Mouse (Mus musculus): ENCODE results near the gene Arpc3. TPM values are rescaled to one million over a fixed set of nuclear protein-coding genes. Genes with fewer than 3 reads are reported as not detected.

The Arpc3 gene
- polyA plus RNA-seq, 1 experiment from 2014 or later = 103 TPM

DNA sequence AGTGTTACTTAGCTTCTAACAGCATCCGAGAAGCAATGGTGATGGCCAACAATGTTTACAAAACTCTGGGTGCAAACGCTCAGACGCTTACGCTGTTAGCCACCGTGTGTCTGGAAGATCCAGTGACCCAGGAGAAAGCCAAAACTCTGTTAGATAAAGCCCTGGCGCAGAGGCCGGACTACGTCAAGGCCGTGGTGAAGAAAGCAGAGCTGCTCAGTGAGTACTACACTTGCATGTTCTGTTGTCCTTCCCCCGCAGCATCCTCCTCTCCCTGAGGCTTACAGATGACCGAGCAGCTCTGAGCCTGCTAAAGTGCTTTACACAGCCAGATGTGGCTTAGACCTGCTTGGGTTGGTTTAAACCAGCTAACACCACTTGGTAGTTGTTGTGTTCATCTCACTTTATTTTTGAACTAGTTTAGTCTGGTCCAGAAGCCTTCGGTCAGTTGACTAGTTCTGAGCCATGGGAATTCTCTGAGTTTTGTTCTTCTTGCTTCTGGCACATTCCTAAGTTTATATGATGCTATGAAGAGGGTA is 48.5 kb downstream of the Arpc3 start:
- no peak overlapping the region for H3K4me2 ChIP-seq
- no peak for ATAC-seq (replicated peaks; ENCODE audit: insufficient number of reproducible peaks, insufficient read depth, low FRiP score, low read depth)
- no peak overlapping the region for H3K9ac ChIP-seq
- no peaks in the 10 kb centered on the region for H3K9me3 ChIP-seq (replicated peaks)
- 0 out of 2 replicates have a peak overlapping the region, but pooled peaks have one; percentile 3 for H3K27ac ChIP-seq
- H3K4me3 ChIP-seq = no peak overlapping the region
- H3K36me3 ChIP-seq = peaks cover 95% of the 10 kb centered on the region
- 94% methylated on average over 12 of the region's 12 CpGs for WGBS
- 0 out of 2 replicates have a peak, but pooled peaks cover 6% of the 10 kb centered on the region for H3K4me1 ChIP-seq (replicated peaks)
- H3K27me3 ChIP-seq = no peaks in the 10 kb centered on the region

DNA sequence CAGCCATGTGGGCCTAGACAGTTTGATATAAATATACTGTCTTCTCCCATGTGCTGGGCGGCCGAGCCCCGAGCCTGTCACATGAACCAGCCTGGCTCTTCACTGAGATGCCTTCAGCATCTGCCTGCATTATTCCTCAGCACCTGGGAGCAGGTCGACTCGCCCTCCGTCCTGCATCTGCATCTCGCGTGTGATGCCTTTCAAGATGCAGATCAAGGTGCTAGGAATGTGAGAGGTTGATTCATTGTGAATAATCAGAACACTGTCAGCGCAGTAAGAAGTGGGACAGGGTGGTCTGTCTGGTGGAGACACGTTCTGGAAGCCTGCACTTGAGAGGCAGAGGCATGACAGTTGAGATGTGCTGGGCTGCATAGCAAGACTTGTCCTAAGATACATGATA is 52.8 kb downstream of the Arpc3 start:
- no peak overlapping the region for H3K9ac ChIP-seq
- H3K4me3 ChIP-seq = no peak overlapping the region
- H3K27ac ChIP-seq = no peak overlapping the region
- no peaks in the 10 kb centered on the region for H3K4me1 ChIP-seq (replicated peaks)
- 86% methylated on average over 10 of the region's 10 CpGs for WGBS
- H3K9me3 ChIP-seq (replicated peaks) = no peaks in the 10 kb centered on the region
- H3K27me3 ChIP-seq = no peaks in the 10 kb centered on the region
- H3K36me3 ChIP-seq = peaks cover 62% of the 10 kb centered on the region
- no peak for ATAC-seq (replicated peaks; ENCODE audit: insufficient number of reproducible peaks, insufficient read depth, low FRiP score, low read depth)
- no peak overlapping the region for H3K4me2 ChIP-seq

DNA sequence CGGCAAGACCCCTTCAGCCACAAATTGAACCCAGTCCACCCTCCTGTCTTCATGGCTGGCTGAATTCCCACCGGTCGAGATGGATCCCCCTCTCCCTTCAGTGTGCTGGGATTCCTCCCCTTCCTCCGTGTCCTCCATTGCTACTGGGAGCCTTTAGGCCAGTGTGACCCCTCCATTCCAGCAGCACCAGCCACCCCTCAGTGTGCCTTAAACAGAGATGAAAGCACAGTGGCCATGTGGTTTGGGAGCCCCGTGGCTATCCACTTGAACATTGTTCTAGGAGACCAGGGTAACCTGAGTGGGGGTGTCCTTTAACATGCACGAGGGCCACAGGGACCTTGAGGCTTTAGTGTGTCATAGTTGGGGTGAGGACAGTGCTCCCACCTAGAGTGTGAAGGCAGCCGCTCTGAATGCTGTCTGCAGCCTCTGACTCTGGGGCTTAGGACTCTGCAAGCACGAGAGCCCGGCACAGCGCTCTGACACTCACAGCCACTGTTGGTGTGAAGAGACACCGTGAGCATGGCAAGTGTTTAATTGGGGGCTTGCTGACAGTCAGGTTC is 53.5 kb downstream of the Arpc3 start:
- H3K36me3 ChIP-seq = peaks cover 57% of the 10 kb centered on the region
- H3K4me1 ChIP-seq (replicated peaks) = no peaks in the 10 kb centered on the region
- ATAC-seq (replicated peaks; ENCODE audit: insufficient number of reproducible peaks, insufficient read depth, low FRiP score, low read depth) = no peak
- H3K4me3 ChIP-seq = no peak overlapping the region
- H3K9me3 ChIP-seq (replicated peaks) = no peaks in the 10 kb centered on the region
- no peaks in the 10 kb centered on the region for H3K27me3 ChIP-seq
- H3K4me2 ChIP-seq = no peak overlapping the region
- no peak overlapping the region for H3K9ac ChIP-seq
- H3K27ac ChIP-seq = no peak overlapping the region
- 92% methylated on average over 11 of the region's 11 CpGs for WGBS

DNA sequence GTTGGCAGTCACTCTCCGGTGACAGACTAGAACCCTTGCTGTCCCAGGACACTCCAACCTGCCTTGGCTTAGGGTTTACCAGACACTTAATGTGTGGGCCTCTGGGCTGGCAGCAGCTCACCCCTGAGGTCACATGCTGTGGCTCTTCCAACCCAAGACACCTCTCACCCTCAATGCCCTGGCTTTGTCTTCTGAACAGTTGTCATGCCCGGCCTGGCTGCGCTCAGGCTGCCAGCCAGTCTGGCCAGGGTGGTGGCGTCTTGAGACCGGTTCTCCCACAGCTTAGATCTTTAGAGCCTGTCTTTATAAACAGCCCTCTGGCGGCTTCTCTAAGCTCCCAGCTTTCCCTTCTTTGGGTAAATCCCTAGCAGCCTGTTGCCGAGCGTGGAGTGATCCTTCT is 56.2 kb downstream of the Arpc3 start:
- H3K4me2 ChIP-seq = no peak overlapping the region
- H3K9me3 ChIP-seq (replicated peaks) = no peaks in the 10 kb centered on the region
- H3K9ac ChIP-seq = no peak overlapping the region
- peaks cover 13% of the 10 kb centered on the region for H3K4me1 ChIP-seq (replicated peaks)
- peaks cover 37% of the 10 kb centered on the region for H3K36me3 ChIP-seq
- peak overlapping the region; percentile 5; the same call in 1 of the 2 replicates for H3K27ac ChIP-seq
- ATAC-seq (replicated peaks; ENCODE audit: insufficient number of reproducible peaks, insufficient read depth, low FRiP score, low read depth) = no peak
- no peaks in the 10 kb centered on the region for H3K27me3 ChIP-seq
- no peak overlapping the region for H3K4me3 ChIP-seq
- WGBS = 75% methylated on average over 8 of the region's 8 CpGs

DNA sequence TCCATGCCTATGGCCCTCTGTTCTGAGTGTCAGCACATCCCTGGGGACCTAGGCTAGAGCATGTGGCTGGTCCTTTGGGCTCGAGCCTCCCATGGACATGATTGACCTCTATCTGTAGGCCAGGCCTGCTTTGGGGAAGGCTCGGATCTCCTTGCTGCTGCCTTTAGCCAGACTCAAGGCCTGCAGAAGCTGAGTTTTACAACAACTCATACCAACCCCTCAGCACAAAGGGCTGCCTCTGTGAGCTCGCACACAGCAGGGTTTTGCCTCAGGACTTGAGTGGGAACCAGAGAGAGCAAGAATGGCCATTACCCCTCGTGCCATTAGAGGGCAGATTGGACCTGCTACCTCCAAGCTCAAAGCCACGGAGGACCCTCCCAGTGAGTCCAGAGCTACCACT is 57.2 kb downstream of the Arpc3 start:
- 74% methylated on average over 5 of the region's 5 CpGs for WGBS
- Histone ChIP-seq H3K36me3 (peaks cover 37% of the 10 kb centered on the region), H3K9me3 (replicated peaks) (no peaks in the 10 kb centered on the region), H3K4me3 (no peak overlapping the region), H3K4me1 (replicated peaks) (peaks cover 20% of the 10 kb centered on the region), H3K4me2 (no peak overlapping the region), H3K27ac (no peak overlapping the region), H3K9ac (no peak overlapping the region), H3K27me3 (no peaks in the 10 kb centered on the region)
- no peak for ATAC-seq (replicated peaks; ENCODE audit: insufficient number of reproducible peaks, insufficient read depth, low FRiP score, low read depth)

DNA sequence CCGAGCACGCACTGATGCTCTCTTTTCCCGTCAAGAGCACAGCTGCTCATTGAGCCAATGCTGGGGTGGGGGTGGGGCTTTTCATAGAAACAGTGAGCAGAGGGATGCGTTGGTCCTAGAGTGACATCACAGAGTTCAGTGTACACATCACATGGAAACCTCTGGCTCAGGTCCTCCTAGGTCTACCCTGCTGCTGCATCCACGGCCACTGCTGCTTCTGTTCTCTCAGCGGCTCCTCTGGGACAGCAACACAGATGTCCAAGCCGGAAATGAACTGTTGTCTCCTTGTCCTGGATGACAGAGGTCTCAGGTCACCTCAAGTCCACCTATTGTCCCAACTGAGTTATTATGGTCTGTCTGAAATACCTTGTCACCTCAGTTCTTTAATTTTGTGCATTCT is 58.3 kb downstream of the Arpc3 start:
- H3K9ac ChIP-seq = no peak overlapping the region
- peaks cover 37% of the 10 kb centered on the region for H3K36me3 ChIP-seq
- H3K4me2 ChIP-seq = no peak overlapping the region
- H3K4me3 ChIP-seq = no peak overlapping the region
- no peaks in the 10 kb centered on the region for H3K27me3 ChIP-seq
- no peak for ATAC-seq (replicated peaks; ENCODE audit: insufficient number of reproducible peaks, insufficient read depth, low FRiP score, low read depth)
- H3K27ac ChIP-seq = no peak overlapping the region
- WGBS = 67% methylated on average over 7 of the region's 7 CpGs
- no peaks in the 10 kb centered on the region for H3K9me3 ChIP-seq (replicated peaks)
- H3K4me1 ChIP-seq (replicated peaks) = peaks cover 29% of the 10 kb centered on the region

DNA sequence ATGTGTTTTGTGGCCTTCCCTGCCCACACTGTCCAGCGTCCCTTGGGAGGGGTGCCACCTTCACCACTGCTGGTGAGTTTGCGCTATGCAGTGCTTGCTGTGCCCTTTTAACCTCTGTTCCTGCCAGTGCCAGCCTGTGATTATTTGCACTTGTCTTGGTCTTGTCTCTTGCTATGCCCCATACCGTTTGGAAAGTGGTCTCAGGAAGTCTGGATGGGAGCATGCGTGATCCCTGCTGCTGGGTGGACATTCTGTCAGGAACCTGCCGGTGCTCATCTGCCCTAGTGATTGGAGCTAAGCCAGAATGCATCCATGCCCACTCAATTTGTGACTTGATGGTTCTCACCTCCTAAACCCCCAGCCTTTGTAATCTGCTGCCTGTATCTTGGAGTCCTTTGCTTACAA is 59.2 kb downstream of the Arpc3 start:
- peaks cover 43% of the 10 kb centered on the region for H3K36me3 ChIP-seq
- H3K27ac ChIP-seq = peak overlapping the region; percentile 63
- H3K4me2 ChIP-seq = no peak overlapping the region
- no peak for ATAC-seq (replicated peaks; ENCODE audit: insufficient number of reproducible peaks, insufficient read depth, low FRiP score, low read depth)
- no peak overlapping the region for H3K4me3 ChIP-seq
- peaks cover 36% of the 10 kb centered on the region for H3K4me1 ChIP-seq (replicated peaks)
- no peaks in the 10 kb centered on the region for H3K9me3 ChIP-seq (replicated peaks)
- WGBS = 44% methylated on average over 5 of the region's 5 CpGs
- H3K9ac ChIP-seq = no peak overlapping the region
- H3K27me3 ChIP-seq = no peaks in the 10 kb centered on the region

DNA sequence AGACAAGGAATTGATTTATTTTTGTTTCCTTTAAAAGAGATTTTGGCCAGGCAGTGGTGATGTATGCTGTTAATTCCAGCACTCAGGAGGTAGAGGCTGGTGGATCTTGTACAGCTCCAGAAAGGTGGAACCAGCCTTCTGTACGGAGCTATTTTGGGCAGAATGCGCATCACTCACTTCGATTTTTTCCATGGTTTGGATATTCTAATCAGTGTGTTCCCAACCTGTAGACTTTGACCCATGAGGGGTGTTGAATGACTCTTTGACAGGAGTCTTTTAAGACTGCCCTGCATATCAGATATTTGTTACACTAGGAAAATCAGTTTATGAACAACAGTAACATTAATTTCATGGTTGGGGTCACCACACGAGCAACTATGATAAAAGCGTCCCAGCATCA is 59.6 kb downstream of the Arpc3 start:
- ATAC-seq (replicated peaks; ENCODE audit: insufficient number of reproducible peaks, insufficient read depth, low FRiP score, low read depth) = no peak
- H3K4me3 ChIP-seq = no peak overlapping the region
- no peak overlapping the region for H3K4me2 ChIP-seq
- no peaks in the 10 kb centered on the region for H3K27me3 ChIP-seq
- 68% methylated on average over 5 of the region's 5 CpGs for WGBS
- H3K36me3 ChIP-seq = peaks cover 43% of the 10 kb centered on the region
- peaks cover 36% of the 10 kb centered on the region for H3K4me1 ChIP-seq (replicated peaks)
- H3K9me3 ChIP-seq (replicated peaks) = no peaks in the 10 kb centered on the region
- H3K9ac ChIP-seq = no peak overlapping the region
- peak overlapping the region; percentile 63 for H3K27ac ChIP-seq

DNA sequence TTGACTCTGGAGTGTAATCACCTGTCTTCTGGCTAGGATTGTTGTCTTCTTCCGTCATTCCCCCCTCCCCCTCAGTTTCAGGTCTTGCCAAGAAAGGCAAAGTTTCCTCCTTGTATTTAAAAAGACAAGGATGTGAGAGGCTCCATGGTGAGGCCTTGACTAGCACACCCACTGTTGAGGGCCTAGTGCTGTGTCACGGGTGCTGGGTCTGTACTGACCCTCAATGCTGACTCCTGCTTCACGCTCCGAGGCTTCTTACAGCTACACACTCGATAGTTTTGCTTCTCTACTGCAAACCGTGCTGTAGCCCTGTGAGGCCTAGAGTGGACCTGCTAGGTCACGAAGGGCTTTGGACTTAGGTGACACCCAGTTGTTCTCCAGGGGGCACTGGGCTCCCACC is 60.5 kb downstream of the Arpc3 start:
- ATAC-seq (replicated peaks; ENCODE audit: insufficient number of reproducible peaks, insufficient read depth, low FRiP score, low read depth) = no peak
- no peaks in the 10 kb centered on the region for H3K27me3 ChIP-seq
- WGBS = 65% methylated on average over 7 of the region's 7 CpGs
- H3K36me3 ChIP-seq = peaks cover 51% of the 10 kb centered on the region
- H3K4me3 ChIP-seq = no peak overlapping the region
- H3K9me3 ChIP-seq (replicated peaks) = no peaks in the 10 kb centered on the region
- H3K27ac ChIP-seq = peak overlapping the region; percentile 63
- no peak overlapping the region for H3K9ac ChIP-seq
- H3K4me2 ChIP-seq = no peak overlapping the region
- H3K4me1 ChIP-seq (replicated peaks) = peaks cover 36% of the 10 kb centered on the region

DNA sequence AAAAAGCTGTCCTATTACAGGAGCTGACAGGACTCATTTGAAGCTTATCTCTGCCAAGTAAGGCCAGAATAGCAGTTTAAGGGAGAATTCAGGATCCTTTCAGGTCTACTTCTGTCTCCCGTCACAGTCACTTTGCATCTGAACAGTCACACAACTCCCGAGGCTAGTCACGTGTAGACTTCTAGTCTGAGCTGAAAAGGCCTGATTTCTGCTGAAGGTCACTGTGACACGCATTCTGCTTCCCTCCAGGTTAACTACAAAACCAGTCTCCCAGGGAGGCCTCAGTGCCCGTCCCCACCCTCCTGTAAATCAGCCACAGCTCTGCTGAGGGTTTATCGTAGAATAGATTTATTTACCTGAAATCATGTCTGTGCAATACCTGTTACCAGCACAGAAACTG is 61.5 kb downstream of the Arpc3 start:
- Histone ChIP-seq H3K27me3 (no peaks in the 10 kb centered on the region), H3K36me3 (peaks cover 61% of the 10 kb centered on the region), H3K4me3 (no peak overlapping the region), H3K4me1 (replicated peaks) (peaks cover 36% of the 10 kb centered on the region), H3K27ac (peak overlapping the region; percentile 63), H3K9ac (no peak overlapping the region), H3K9me3 (replicated peaks) (no peaks in the 10 kb centered on the region), H3K4me2 (no peak overlapping the region)
- no peak for ATAC-seq (replicated peaks; ENCODE audit: insufficient number of reproducible peaks, insufficient read depth, low FRiP score, low read depth)
- 52% methylated on average over 6 of the region's 6 CpGs for WGBS

DNA sequence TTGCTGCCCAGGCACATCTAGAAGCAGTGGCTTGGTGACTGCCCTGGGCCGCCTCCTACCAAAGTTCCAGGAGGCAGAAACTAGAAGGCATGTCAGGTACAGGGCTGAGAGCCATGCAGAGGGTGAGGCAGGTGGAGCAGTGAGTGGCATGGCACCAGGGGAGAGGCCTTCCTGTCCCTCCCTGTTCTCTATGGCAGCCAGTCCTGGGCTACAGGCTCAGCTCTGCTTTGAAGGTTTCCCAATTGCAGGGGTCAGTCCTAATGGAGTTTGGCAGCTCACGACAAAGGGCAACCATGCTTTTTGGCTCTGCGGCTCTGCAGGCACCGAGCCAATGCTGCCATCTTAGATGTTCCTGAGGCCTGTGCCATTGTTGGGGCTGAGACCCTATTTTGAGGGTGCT is 62.8 kb downstream of the Arpc3 start:
- Histone ChIP-seq H3K4me2 (no peak overlapping the region), H3K9ac (no peak overlapping the region), H3K9me3 (replicated peaks) (no peaks in the 10 kb centered on the region), H3K4me1 (replicated peaks) (peaks cover 36% of the 10 kb centered on the region), H3K27me3 (no peaks in the 10 kb centered on the region), H3K36me3 (peaks cover 73% of the 10 kb centered on the region), H3K4me3 (no peak overlapping the region), H3K27ac (peak overlapping the region; percentile 63)
- no peak for ATAC-seq (replicated peaks; ENCODE audit: insufficient number of reproducible peaks, insufficient read depth, low FRiP score, low read depth)
- WGBS = 75% methylated on average over 4 of the region's 4 CpGs

DNA sequence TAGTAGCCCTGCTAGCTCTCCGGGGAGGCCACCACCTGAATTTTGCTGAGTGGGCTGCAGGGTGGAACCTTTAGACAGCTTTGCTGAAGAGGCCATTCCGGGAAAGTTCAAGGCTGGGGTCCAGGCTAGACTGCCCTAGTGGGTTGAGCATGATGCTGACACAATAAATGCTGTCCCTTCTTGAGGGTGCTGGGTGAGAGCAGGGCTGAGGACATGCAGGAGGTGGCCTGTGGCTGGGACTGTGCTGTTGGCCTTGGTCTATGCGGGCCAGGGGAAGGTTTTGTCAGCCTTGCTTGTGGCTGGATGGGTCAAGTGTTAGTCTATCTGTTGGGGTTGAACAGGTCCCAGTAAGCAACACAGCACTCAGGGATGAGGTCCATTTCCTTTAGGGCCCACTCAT is 63.2 kb downstream of the Arpc3 start:
- Histone ChIP-seq H3K9me3 (replicated peaks) (no peaks in the 10 kb centered on the region), H3K27me3 (no peaks in the 10 kb centered on the region), H3K9ac (no peak overlapping the region), H3K4me3 (no peak overlapping the region), H3K36me3 (peaks cover 78% of the 10 kb centered on the region), H3K4me1 (replicated peaks) (peaks cover 36% of the 10 kb centered on the region), H3K4me2 (no peak overlapping the region), H3K27ac (peak overlapping the region; percentile 63)
- WGBS = 91% methylated on average over 3 of the region's 3 CpGs
- ATAC-seq (replicated peaks; ENCODE audit: insufficient number of reproducible peaks, insufficient read depth, low FRiP score, low read depth) = no peak

Measured in heart, embryonic 15.5 days (tissue).